Mouse (Mus musculus): ENCODE measurements around the gene Plxdc2. TPM values are rescaled to one million over a fixed set of nuclear protein-coding genes. Genes with fewer than 3 reads are reported as not detected.

Gene Plxdc2
- 14.8 and 20.6 TPM in 2 replicates for polyA plus RNA-seq (2012; rRNA removed)

- DNase-seq (ENCODE audit: extremely low spot score in 1 of 2, low spot score in 1 of 2) = peak; percentile 76 to 88
Observed at GRCm38 (mm10) chr2:16356106-16356818, at the start of gene Plxdc2. Plxdc2 (plus strand) TSS chr2:16356304.

- DNase-seq (ENCODE audit: extremely low spot score in 1 of 2, low spot score in 1 of 2) = no peak
Observed at GRCm38 (mm10) chr2:16310387-16310786, 45.7 kb upstream of the Plxdc2 start.

DNA sequence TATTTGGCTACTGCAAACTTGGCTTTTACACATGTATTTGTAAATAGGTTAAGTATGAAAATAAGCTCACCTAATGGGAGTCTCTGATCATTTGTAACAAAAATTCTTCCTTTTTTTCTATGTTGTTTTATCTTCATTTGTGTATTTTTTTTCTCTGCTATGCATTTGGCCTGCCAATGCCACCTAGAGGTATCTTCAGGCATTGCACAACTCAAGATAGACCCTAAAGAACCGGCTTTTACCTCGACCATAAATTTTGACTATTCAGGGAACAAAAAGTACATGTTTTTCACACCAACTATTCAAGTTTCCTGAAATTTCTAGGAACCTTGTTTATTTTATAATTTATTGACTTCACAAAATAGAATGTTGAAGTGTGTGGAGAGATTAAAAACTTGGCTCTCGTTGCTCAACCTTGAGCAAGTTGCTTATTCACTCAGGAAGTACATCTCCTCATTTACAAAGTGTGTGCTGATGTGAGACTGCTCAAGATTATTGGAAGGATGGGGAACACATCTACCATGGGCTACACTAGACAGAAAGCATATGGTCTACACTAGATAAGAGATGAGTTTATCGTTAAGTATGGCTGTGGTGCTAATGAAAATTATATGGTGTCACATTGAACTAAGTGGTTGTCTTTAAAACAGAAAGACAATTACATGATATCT lies 43.6 kb upstream of the Plxdc2 start:
- peak in 1 of 2 experiments; percentile 67 for DNase-seq (ENCODE audit: extremely low spot score in 1 of 2, low spot score in 1 of 2)

DNA sequence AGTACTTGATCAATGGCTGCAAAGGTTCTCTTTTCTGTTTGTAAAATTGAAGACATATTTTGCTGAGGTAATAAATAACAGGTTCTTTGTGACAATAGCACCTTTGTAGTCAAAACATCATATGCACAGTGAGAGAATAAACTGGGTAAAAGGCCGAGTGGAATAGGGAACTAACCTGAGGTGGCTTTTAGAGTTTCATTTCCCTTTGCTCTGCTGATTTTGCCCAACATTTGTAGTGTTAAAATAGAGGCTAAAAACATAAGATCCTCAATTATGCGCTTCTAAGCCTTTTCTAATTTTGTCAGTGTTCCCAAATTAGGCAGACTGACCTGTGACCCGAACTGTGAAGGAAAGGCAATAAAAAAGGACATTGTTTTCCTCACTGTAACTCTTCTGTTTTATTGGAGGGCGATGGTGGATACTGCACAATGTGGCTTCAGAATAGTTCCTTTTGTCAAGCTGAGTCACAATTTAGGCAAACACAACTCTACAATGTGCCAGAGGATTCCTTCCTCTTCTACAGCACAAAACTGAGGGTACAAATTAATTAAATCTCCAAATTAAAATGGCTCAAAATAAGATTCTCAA lies 20.8 kb upstream of the Plxdc2 start:
- DNase-seq (ENCODE audit: extremely low spot score in 1 of 2, low spot score in 1 of 2) = peak in 1 of 2 experiments; percentile 13

DNA sequence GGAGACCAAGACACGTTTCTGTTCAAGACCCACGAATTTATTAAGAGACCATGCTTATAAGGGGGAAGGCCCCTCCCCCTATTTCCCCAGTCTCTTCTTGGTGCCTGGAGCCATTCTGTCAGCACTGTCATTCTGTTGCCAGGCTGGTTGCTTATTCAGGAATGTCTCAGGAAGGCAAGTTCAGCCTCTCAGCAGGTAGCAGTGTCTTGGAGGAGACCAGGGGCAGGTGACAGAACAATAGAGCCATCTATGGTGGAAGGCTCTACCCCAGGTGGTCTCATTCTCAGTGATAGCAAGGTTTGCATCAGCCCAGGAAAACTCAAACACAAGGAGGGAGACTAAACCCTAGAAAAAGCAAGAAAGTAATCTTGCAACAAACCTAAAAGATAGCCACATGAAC lies 11.5 kb upstream of the Plxdc2 start:
- DNase-seq (ENCODE audit: extremely low spot score in 1 of 2, low spot score in 1 of 2) = no peak

DNA sequence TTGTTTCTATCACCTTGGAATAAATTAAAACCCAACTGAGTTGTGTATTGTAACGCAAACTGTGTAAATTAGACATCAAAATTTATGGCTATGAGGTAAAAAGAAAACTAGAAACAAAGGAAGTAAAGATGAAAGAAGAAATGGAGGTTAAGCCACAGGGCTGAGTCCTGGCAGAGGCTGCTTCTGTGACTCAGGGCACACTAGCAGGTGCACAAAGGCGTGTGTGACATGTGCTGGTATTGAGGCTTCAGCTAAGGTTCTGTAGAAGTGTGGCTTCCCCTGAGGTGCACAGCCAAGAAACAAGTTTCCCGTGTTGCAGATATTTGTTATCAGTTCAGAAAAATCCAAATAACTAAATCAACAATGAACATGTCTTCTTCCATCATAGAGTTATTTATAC lies 5.0 kb upstream of the Plxdc2 start:
- DNase-seq (ENCODE audit: extremely low spot score in 1 of 2, low spot score in 1 of 2) = no peak

DNA sequence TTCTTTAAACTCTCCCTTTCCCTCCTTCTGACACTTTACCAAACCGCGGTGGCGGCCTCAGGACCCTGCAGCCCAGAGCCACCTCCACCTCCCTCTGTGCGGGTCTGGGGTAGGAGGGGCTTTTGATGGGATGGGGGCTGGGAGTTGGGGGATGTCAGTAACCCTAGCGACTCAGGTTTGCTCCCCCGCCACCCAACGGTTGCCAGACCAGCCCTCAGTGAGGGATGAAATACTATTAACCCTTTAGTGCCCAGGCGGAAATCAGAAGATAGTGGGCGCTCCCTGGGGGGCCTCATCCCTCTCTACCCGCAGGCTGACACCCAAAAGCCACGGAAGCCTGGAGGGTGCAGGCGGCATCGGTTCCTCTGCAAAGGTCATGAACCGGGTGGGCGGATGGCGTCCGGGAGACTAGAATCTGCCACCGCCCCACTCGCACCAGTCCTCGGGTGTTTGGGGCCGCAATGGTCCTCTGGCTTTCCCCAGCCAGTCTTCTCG lies 446 bp upstream of the Plxdc2 start:
- peak in 1 of 2 experiments; percentile 36 for DNase-seq (ENCODE audit: extremely low spot score in 1 of 2, low spot score in 1 of 2)

DNA sequence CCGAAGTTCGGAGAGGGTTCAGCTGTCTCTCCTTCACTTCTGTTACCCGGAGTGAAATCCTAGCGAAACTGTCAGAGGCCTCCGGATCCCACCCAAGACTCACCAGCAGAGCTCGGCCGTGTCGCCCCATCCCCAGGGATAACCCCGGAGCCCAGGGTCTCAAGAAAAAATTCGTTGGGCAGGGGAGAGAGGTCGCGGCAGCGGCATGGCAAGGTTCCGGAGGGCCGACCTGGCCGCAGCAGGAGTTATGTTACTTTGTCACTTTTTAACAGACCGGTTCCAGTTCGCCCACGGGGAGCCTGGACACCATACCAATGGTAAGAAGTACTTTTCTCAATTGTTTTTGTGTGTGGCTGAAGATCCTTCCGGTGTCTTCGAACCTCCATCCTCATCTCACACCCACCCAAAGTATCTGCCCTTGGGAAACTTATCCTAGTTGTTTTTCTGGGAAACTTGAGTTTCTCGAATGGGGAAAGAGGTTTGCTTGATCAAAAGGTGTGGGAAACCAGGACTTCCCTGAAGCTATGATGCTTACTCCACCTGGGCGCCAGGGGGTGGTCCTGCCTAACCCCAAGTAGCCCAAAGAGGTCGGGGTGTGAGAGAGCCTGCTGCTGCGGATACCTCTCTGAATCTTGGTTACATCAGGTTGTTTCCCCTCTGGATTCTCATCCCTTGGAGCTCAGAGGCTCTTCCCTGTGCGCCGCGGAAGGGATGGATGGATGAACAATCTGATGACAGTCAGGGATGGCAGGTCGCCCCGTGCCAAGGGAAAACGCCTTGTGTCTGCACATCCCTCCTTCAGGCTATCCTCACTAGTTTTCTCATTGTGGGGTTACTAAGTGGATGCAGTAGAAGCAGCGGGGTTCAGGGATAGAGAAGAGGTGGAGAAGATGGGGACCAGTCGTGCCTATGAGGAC lies 1.1 kb downstream of the Plxdc2 start:
- DNase-seq (ENCODE audit: extremely low spot score in 1 of 2, low spot score in 1 of 2) = peak in 1 of 2 experiments; percentile 20

GRCm38 (mm10) chr2:16357946-16358345 lies 1.8 kb downstream of the Plxdc2 start:
- no peak for DNase-seq (ENCODE audit: extremely low spot score in 1 of 2, low spot score in 1 of 2)

DNA sequence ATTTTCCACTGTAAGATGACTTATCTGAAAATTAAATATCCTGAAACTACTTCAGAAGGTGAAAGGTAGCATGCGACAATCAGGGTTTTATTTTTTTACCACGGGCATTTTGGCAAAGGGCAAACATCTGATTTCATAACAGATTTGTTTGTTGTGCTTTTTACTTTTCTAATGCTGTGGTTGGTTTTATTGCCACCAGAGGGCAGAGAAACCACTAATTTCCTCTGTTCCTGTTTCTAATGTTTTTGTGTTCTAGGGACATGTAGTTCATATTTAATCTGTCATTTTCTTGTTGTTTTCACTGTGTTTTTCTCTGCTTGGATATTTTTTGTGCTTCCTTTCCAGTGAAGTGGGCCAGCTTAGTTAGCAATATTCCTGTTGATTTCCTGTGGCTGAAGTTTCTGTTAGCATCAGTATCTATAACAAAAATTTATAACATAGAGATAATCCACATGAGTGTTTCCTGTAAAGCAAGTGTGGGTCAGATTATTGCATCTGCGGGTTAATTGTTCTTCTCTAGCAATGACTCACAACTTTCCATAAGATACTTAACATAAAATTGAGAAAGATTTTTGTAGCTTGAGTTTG lies 3.3 kb downstream of the Plxdc2 start:
- DNase-seq (ENCODE audit: extremely low spot score in 1 of 2, low spot score in 1 of 2) = peak in 1 of 2 experiments; percentile 71

DNA sequence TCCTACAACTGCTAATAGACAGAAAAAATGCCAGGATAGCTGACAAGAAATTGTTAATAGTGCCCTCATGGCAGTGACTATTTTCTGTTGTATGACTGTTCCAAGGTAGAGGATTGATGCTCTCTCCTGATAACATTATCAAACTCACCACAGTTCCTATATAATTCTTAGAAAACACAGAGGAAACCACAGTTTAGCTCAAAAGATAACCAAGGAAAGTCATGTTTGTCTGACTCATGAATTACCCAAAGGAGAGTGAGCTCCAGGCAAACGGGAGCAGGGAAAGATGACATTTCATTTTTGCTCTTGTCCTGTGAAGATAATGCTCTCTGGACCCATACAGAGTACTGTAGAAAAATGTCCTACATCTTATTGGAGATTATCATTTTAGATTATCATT lies 8.6 kb downstream of the Plxdc2 start:
- no peak for DNase-seq (ENCODE audit: extremely low spot score in 1 of 2, low spot score in 1 of 2)

- DNase-seq (ENCODE audit: extremely low spot score in 1 of 2, low spot score in 1 of 2) = no peak
Observed at GRCm38 (mm10) chr2:16365830-16366401, 9.8 kb downstream of the Plxdc2 start.

DNA sequence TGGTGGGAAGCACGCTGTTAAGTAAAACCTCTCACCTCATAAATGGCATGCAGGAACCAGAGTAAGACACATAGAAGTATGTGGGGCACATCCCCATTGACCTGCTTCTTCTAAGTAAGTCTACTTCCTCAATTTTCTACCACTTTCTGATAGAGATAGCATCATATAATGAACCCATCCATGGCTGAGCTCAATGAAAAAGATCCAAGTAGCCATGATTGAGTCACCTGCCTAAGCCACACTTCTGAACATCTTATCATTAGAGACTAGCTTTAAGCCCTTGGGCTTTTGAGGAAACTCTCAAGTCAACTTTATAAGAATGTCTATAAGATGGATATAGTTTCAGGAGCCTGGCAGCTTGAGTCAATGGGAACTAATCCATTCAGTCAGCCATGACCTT lies 14.3 kb downstream of the Plxdc2 start:
- DNase-seq (ENCODE audit: extremely low spot score in 1 of 2, low spot score in 1 of 2) = no peak

DNA sequence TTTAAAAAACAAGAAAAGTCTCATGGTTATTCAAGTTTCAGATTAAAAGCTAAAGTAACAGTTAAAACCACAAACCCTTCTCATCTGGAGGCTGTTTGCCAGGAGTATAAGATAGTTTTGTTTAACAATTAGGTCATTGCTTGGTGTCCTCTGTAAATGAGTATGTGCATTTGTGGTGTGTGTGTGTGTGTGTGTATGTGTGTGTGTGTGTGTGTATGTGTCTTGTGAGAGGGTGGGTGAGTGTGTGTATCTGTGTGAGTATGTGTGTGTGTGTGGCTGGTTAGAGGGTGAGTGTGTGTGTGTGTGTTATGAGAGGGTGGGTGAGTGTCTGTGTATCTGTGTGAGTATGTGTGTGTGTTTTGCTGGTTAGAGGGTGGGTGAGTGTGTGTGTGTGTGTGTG lies 18.2 kb downstream of the Plxdc2 start:
- DNase-seq (ENCODE audit: extremely low spot score in 1 of 2, low spot score in 1 of 2) = no peak

DNA sequence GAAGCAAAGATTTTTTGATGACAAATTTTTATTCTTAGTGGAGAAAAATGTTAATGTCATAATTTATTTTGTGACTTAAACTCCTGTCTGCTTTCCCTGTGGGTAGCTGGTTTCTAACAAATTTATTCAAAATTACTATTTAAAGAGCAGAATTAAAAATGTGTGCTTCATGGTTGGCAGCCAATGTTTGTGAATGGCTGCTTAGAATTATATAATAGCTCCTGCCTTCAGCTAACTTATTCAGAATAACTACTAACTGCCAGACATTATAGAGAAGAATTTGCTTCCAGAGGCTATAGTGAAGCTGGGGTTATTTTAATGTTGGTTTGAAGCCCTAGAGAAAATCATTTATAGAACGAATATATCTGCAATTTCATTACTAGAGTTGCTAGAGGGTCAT lies 30.1 kb downstream of the Plxdc2 start:
- DNase-seq (ENCODE audit: extremely low spot score in 1 of 2, low spot score in 1 of 2) = peak; percentile 10 to 37

- DNase-seq (ENCODE audit: extremely low spot score in 1 of 2, low spot score in 1 of 2) = no peak
Observed at GRCm38 (mm10) chr2:16386692-16387091, 30.6 kb downstream of the Plxdc2 start.

- no peak for DNase-seq (ENCODE audit: extremely low spot score in 1 of 2, low spot score in 1 of 2)
Observed at GRCm38 (mm10) chr2:16387787-16388186, 31.7 kb downstream of the Plxdc2 start.

GRCm38 (mm10) chr2:16397501-16397900 lies 41.4 kb downstream of the Plxdc2 start:
- no peak for DNase-seq (ENCODE audit: extremely low spot score in 1 of 2, low spot score in 1 of 2)

DNA sequence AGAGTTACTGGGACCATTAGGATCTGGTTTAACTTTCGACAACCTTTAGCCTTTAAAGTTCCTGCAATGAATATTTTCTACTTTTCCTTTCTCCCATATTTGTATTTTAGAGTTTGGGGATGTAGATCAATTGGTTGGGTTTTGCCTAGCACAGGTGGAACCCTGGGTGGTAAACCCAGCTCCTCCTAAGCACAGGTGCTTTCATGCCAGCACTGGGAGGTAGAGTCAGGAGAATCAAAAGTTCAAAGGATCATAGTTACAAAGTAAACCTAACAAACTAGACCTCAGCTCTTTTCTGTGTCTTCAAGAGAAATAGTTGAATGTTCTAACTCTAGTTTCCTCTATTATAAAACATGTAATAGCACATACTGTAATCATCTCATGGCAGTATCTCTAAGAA lies 41.9 kb downstream of the Plxdc2 start:
- DNase-seq (ENCODE audit: extremely low spot score in 1 of 2, low spot score in 1 of 2) = no peak

- DNase-seq (ENCODE audit: extremely low spot score in 1 of 2, low spot score in 1 of 2) = no peak
Observed at GRCm38 (mm10) chr2:16398896-16399295, 42.8 kb downstream of the Plxdc2 start.
